Mouse (Mus musculus): ENCODE data around the gene Ddx3y.
A peak's percentile ranks its signal among the peaks of the same experiment; 100 is the strongest.

Ddx3y gene

GRCm38 (mm10) chrY:1286171-1286795 is at the start of gene Ddx3y:
TSS of gene Ddx3y (minus strand) at chrY:1286629.
- peak; percentile 71 for DNase-seq

- DNase-seq, result no peak
These were observed 7.3 kb upstream of the Ddx3y start for GRCm38 (mm10) chrY:1293708-1294107.

GRCm38 (mm10) chrY:1285735-1286134 is 694 bp downstream of the Ddx3y start:
- DNase-seq, result peak; percentile 34

GRCm38 (mm10) chrY:1246117-1246516 is 40.3 kb downstream of the Ddx3y start:
- no peak for DNase-seq

GRCm38 (mm10) chrY:1245426-1245863 is 41.0 kb downstream of the Ddx3y start, which contains the start of gene Uty:
TSS of gene Uty (minus strand) at chrY:1245759.
- peak; percentile 64 for DNase-seq

GRCm38 (mm10) chrY:1244940-1245339 is 41.5 kb downstream of the Ddx3y start:
- DNase-seq, result no peak

- no peak for DNase-seq
These were observed 42.0 kb downstream of the Ddx3y start for GRCm38 (mm10) chrY:1244421-1244820.

GRCm38 (mm10) chrY:1220001-1220400 is 66.4 kb downstream of the Ddx3y start:
- DNase-seq, result peak; percentile 10

Measured in thymus, postnatal 25 days (tissue).